Mouse (Mus musculus) B cell, adult 2 months (primary cell): ENCODE measurements at regions not wholly inside any gene's neighbourhood (a gene's known extent, or its start where the extent isn't known, plus 50 kb on each side); places are given as distances from the start of the nearest gene placed in this dataset.
A peak's percentile ranks its signal among the peaks of the same experiment; 100 is the strongest.
"Not testable (repeated sequence)": the region's sequence is repeated elsewhere in the genome, so short reads cannot be mapped to it uniquely, and the experiment has no call there.

Source experiments
- DNase-seq, 2 experiments: peaks; one replicate each; pipeline ENCODE4 v3.0.0; 2022

GRCm38 (mm10) chr2:53276435-53276834 lies 84.9 kb downstream of the Arl6ip6 start:
- DNase-seq = no peak

GRCm38 (mm10) chr2:53301712-53302423 lies 110.3 kb downstream of the Arl6ip6 start:
- no peak for DNase-seq

- peak; percentile 5 to 7 for DNase-seq
These were observed 139.2 kb downstream of the Arl6ip6 start for GRCm38 (mm10) chr2:53330680-53331079.

- no peak for DNase-seq
These were observed 167.5 kb downstream of the Arl6ip6 start for GRCm38 (mm10) chr2:53359026-53359425.

- DNase-seq = no peak
These were observed 190.8 kb downstream of the Arl6ip6 start for GRCm38 (mm10) chr2:53382348-53382747.

GRCm38 (mm10) chr2:53384545-53385176 lies 193.1 kb downstream of the Arl6ip6 start:
- DNase-seq = no peak

GRCm38 (mm10) chr2:53388652-53389051 lies 197.1 kb downstream of the Arl6ip6 start:
- no peak for DNase-seq

GRCm38 (mm10) chr2:53414471-53414870 lies 222.9 kb downstream of the Arl6ip6 start:
- no peak for DNase-seq

- no peak for DNase-seq
These were observed 245.7 kb downstream of the Arl6ip6 start for GRCm38 (mm10) chr2:53437046-53437815.

GRCm38 (mm10) chr2:53440301-53440700 lies 248.8 kb downstream of the Arl6ip6 start:
- not testable (repeated sequence) for DNase-seq

GRCm38 (mm10) chr2:53460265-53460664 lies 268.7 kb downstream of the Arl6ip6 start:
- DNase-seq = no peak

GRCm38 (mm10) chr2:53474455-53474854 lies 282.9 kb downstream of the Arl6ip6 start:
- no peak for DNase-seq

GRCm38 (mm10) chr2:53479051-53479450 lies 287.5 kb downstream of the Arl6ip6 start:
- DNase-seq = not testable (repeated sequence)

- no peak for DNase-seq
These were observed 296.8 kb downstream of the Arl6ip6 start for GRCm38 (mm10) chr2:53488301-53488700.

- no peak for DNase-seq
These were observed 299.5 kb downstream of the Arl6ip6 start for GRCm38 (mm10) chr2:53490805-53491585.

GRCm38 (mm10) chr2:53492788-53493187 lies 301.3 kb downstream of the Arl6ip6 start:
- no peak for DNase-seq

- DNase-seq = no peak
These were observed 310.2 kb downstream of the Arl6ip6 start for GRCm38 (mm10) chr2:53501657-53502274.

- no peak for DNase-seq
These were observed 310.7 kb downstream of the Arl6ip6 start for GRCm38 (mm10) chr2:53502275-53502667.

GRCm38 (mm10) chr2:53542097-53542496 lies 350.6 kb downstream of the Arl6ip6 start:
- DNase-seq = no peak

- DNase-seq = no peak
These were observed 382.5 kb downstream of the Arl6ip6 start for GRCm38 (mm10) chr2:53574007-53574406.

GRCm38 (mm10) chr2:53605829-53606228 lies 414.3 kb downstream of the Arl6ip6 start:
- DNase-seq = no peak

- DNase-seq = no peak
These were observed 428.2 kb downstream of the Arl6ip6 start for GRCm38 (mm10) chr2:53619681-53620080.
